Mouse (Mus musculus) CH12.LX (cell line): Measurements from ENCODE around the gene Nhp2. TPM values are rescaled to one million over a fixed set of nuclear protein-coding genes. Genes with fewer than 3 reads are reported as not detected.
"Not testable (repeated sequence)": the region's sequence is repeated elsewhere in the genome, so short reads cannot be mapped to it uniquely, and the experiment has no call there.

Experiments
- DNase-seq: peaks from one replicate; pipeline ENCODE4 v3.0.0-alpha.2; 2013; ENCODE audit errors: extremely low read depth
- H3K27ac ChIP-seq: 2 replicates; pipeline ENCODE4 v1.5.1; 2012; ENCODE audit warnings: low read depth, mild to moderate bottlenecking, control low read depth, moderate library complexity; ENCODE audit not compliant: insufficient read depth
- H3K27me3 ChIP-seq: replicated peaks from 2 replicates; pipeline ENCODE3; 2012; ENCODE audit warnings: inconsistent platforms
- H3K36me3 ChIP-seq, 2 experiments: replicated peaks in 1 of 2; 2 replicates each; pipeline versions ENCODE3 to v1.6.1; 2012; ENCODE audit warnings: inconsistent platforms in 1 of 2, low read length in 1 of 2, mild to moderate bottlenecking in 1 of 2, mixed read lengths in 1 of 2, moderate library complexity in 1 of 2; ENCODE audit not compliant: control insufficient read depth in 1 of 2, insufficient read depth in 1 of 2
- H3K4me1 ChIP-seq, 2 experiments: 2 replicates each; pipeline ENCODE4 v1.6.1; 2012; ENCODE audit warnings: inconsistent platforms in 1 of 2, moderate library complexity in 1 of 2; ENCODE audit not compliant: insufficient read depth in 2 of 2, control insufficient read depth in 1 of 2
- H3K4me2 ChIP-seq: 2 replicates; pipeline ENCODE4 v1.6.1; 2012; ENCODE audit warnings: low read depth, mild to moderate bottlenecking, control low read depth; ENCODE audit not compliant: poor library complexity, insufficient read depth, severe bottlenecking
- H3K4me3 ChIP-seq, 3 experiments: fragments of 150-350 bp in 1 of 3; sonication (generic) in 1 of 3; replicated peaks in 1 of 3; 2 replicates each; pipeline versions ENCODE3 to v1.5.1; 2011 to 2012; ENCODE audit warnings: low read depth in 2 of 3, low read length in 2 of 3, mild to moderate bottlenecking in 2 of 3, moderate library complexity in 2 of 3, control low read depth in 1 of 3, improper control_type of control experiment in 1 of 3, inconsistent platforms in 1 of 3, mixed read lengths in 1 of 3; ENCODE audit not compliant: poor library complexity in 1 of 3
- H3K79me2 ChIP-seq: replicated peaks from 2 replicates; pipeline ENCODE4 v1.6.1; 2012; ENCODE audit warnings: mild to moderate bottlenecking, moderate library complexity; ENCODE audit not compliant: control insufficient read depth, poor library complexity, insufficient read depth, severe bottlenecking; ENCODE audit errors: extremely low read depth
- H3K9ac ChIP-seq: 2 replicates; pipeline ENCODE4 v1.6.1; 2012; ENCODE audit warnings: low read depth, mild to moderate bottlenecking, control low read depth, moderate library complexity; ENCODE audit not compliant: insufficient read depth
- H3K9me3 ChIP-seq: replicated peaks from 2 replicates; pipeline ENCODE3; 2012; ENCODE audit warnings: low read length, inconsistent platforms, mixed read lengths
- CHD1 ChIP-seq: IDR thresholded peaks from 2 replicates; pipeline ENCODE4 v1.6.1; 2012; ENCODE audit warnings: low read depth, low read length, improper control_type of control experiment, inconsistent platforms
- MAX ChIP-seq: IDR thresholded peaks from 2 replicates; pipeline ENCODE4 v1.6.1; 2011; ENCODE audit warnings: low read length, improper control_type of control experiment
- MEF2A ChIP-seq: IDR thresholded peaks from 2 replicates; pipeline ENCODE4 v1.6.1; 2014; ENCODE audit warnings: low read depth, mild to moderate bottlenecking, inconsistent platforms, low read length, improper control_type of control experiment, borderline replicate concordance
- NELFE ChIP-seq: IDR thresholded peaks from 2 replicates; pipeline ENCODE4 v1.6.1; 2011; ENCODE audit warnings: low read depth, low read length, improper control_type of control experiment
- RCOR1 ChIP-seq: conservative IDR thresholded peaks from 2 replicates; pipeline ENCODE4 v1.6.1; 2012; ENCODE audit warnings: low read depth, mild to moderate bottlenecking, inconsistent platforms, low read length, improper control_type of control experiment
- SIN3A ChIP-seq: IDR thresholded peaks from 2 replicates; pipeline ENCODE4 v1.6.1; 2012; ENCODE audit warnings: low read length, improper control_type of control experiment, inconsistent platforms
- SMC3 ChIP-seq: IDR thresholded peaks from 2 replicates; pipeline ENCODE4 v1.6.1; 2011; ENCODE audit warnings: low read depth, low read length, improper control_type of control experiment
- TBP ChIP-seq: conservative IDR thresholded peaks from 2 replicates; pipeline ENCODE4 v1.6.1; 2011; ENCODE audit warnings: low read depth, low read length, improper control_type of control experiment
- TCF12 ChIP-seq: IDR thresholded peaks from 2 replicates; pipeline ENCODE4 v1.6.1; 2014; ENCODE audit warnings: low read depth, mild to moderate bottlenecking, inconsistent platforms, low read length, improper control_type of control experiment
- UBTF ChIP-seq: IDR thresholded peaks from 2 replicates; pipeline ENCODE4 v1.6.1; 2012; ENCODE audit warnings: low read depth, mild to moderate bottlenecking, inconsistent platforms, low read length, improper control_type of control experiment, moderate library complexity
- ZMIZ1 ChIP-seq: IDR thresholded peaks from 2 replicates; pipeline ENCODE4 v1.6.1; 2012; ENCODE audit warnings: low read depth, mild to moderate bottlenecking, inconsistent platforms, low read length, improper control_type of control experiment
- dilution Hi-C: fragments of 300-500 bp; cut with MboI; formaldehyde crosslinking; loops from 2 replicates; pipeline ENCODE4 v1.14.3; 2020; ENCODE audit warnings: low sequenced_read_pairs; ENCODE audit not compliant: extremely low pct_unique_long_range_greater_than_20kb, extremely low pct_ligation_motif_present
- in situ Hi-C: fragments of 300-500 bp; cut with MboI; formaldehyde crosslinking; loops from 3 replicates; pipeline ENCODE4 v1.14.3; 2019; ENCODE audit warnings: low sequenced_read_pairs, low pct_ligation_motif_present, low pct_unique_long_range_greater_than_20kb, mixed read lengths
- polyA plus RNA-seq: library from polyadenylated mRNA; unstranded; fragments of >175 nt; gene quantifications from 2 replicates; pipeline ENCODE4 v1.2.1, GENCODE M21; 2012; ENCODE audit warnings: low read depth; ENCODE audit not compliant: insufficient read length
- total RNA-seq, 2 experiments: library from RNA; depleted of rRNA; stranded (reverse); fragments of 300-350 nt in 1 of 2; fragments of >200 nt in 1 of 2; gene quantifications; 2 replicates each; pipeline ENCODE4 v1.2.3; 2012 to 2014

The Nhp2 gene
- total and polyA plus RNA-seq, 3 experiments: 489 to 847 (median 722) TPM

- Histone ChIP-seq H3K27me3 (no peaks in the 10 kb centered on the region), H3K27ac (peak overlapping the region; percentile 71), H3K4me2 (peak overlapping the region; percentile 95), H3K79me2 (peaks cover 44% of the 10 kb centered on the region), H3K9me3 (no peaks in the 10 kb centered on the region), H3K9ac (peak overlapping the region; percentile 97), H3K4me1 (peaks cover 3 to 43% of the 10 kb centered on the region in 2 experiments), H3K4me3 (peak overlapping the region; percentile 54 to 88 (median 71)), H3K36me3 (peaks cover 31 to 37% of the 10 kb centered on the region in 2 experiments)
- TF ChIP-seq UBTF (0 out of 2 replicates have a peak, but pooled peaks have one; percentile 40), SIN3A (no peak; the same call in 1 of the 2 replicates), SMC3 (no peak), RCOR1 (no peak), MEF2A (no peak), NELFE (no peak)
- no peak for DNase-seq
- in situ Hi-C loops: no loop called here
- dilution Hi-C loops: no loop called here
Observed at GRCm38 (mm10) chr11:51607096-51607738, 12.3 kb upstream of the Nhp2 start.

GRCm38 (mm10) chr11:51609266-51609909 lies 10.1 kb upstream of the Nhp2 start:
- DNase-seq: no peak
- Histone ChIP-seq H3K4me1 (peaks cover 3 to 23% of the 10 kb centered on the region in 2 experiments), H3K9me3 (no peaks in the 10 kb centered on the region), H3K4me3 (no peak overlapping the region), H3K9ac (peak overlapping the region; percentile 21; the same call in 1 of the 2 replicates), H3K4me2 (no peak overlapping the region; the same call in 1 of the 2 replicates), H3K27me3 (no peaks in the 10 kb centered on the region), H3K27ac (no peak overlapping the region), H3K79me2 (peaks cover 22% of the 10 kb centered on the region), H3K36me3 (peaks cover 11 to 15% of the 10 kb centered on the region in 2 experiments)
- dilution Hi-C loops (no loop called here), in situ Hi-C loops (no loop called here)
- TF ChIP-seq RCOR1 (no peak), ZMIZ1 (no peak), MAX (no peak), TCF12 (no peak), UBTF (no peak), CHD1 (no peak)

- H3K9ac ChIP-seq, H3K9me3 ChIP-seq, H3K27me3 ChIP-seq, H3K4me2 ChIP-seq, H3K27ac ChIP-seq, H3K36me3 ChIP-seq, DNase-seq, H3K4me3 ChIP-seq, dilution Hi-C loops: not testable (repeated sequence)
- in situ Hi-C loops: loop anchor here (10.0 kb wide), 1 partner anchor 75 kb away; the partner anchor contains the start of gene 0610009B22Rik
- Histone ChIP-seq H3K4me1 (peaks cover 4 to 23% of the 10 kb centered on the region in 2 experiments), H3K79me2 (peaks cover 17% of the 10 kb centered on the region)
- peak; percentile 58; the same call in 1 of the 2 replicates for TF ChIP-seq TBP
Observed at GRCm38 (mm10) chr11:51609940-51610339, 9.6 kb upstream of the Nhp2 start.
